Mouse (Mus musculus) intestine, postnatal 0 days (tissue): ENCODE data around the gene Plxna2. TPM values are rescaled to one million over a fixed set of nuclear protein-coding genes. Genes with fewer than 3 reads are reported as not detected.

Experiments
- ATAC-seq: fragments of 200-750 bp; cut with Nextera tagmentation; 2 replicates; pipeline ENCODE4 v1.8.0; 2017; ENCODE audit warnings: mild to moderate bottlenecking, moderate TSS enrichment, moderate library complexity
- H3K27ac ChIP-seq: fragments of 300-500 bp; sonication (generic); 2 replicates; pipeline ENCODE4 v1.5.1; 2014; ENCODE audit warnings: mild to moderate bottlenecking, low read depth, low read length, moderate library complexity
- H3K27me3 ChIP-seq: fragments of 300-500 bp; sonication (generic); replicated peaks from 2 replicates; pipeline ENCODE4 v1.6.1; 2014; ENCODE audit warnings: low read length, mixed read lengths; ENCODE audit not compliant: control insufficient read depth, insufficient read depth
- H3K36me3 ChIP-seq: fragments of 300-500 bp; sonication (generic); 2 replicates; pipeline ENCODE4 v1.6.1; 2014; ENCODE audit warnings: mild to moderate bottlenecking, moderate library complexity; ENCODE audit not compliant: control insufficient read depth, insufficient read depth
- H3K4me1 ChIP-seq: fragments of 300-500 bp; sonication (generic); replicated peaks from 2 replicates; pipeline ENCODE4 v1.6.1; 2014; ENCODE audit warnings: antibody characterized with exemption, low read length, mixed read lengths; ENCODE audit not compliant: control insufficient read depth, insufficient read depth
- H3K4me2 ChIP-seq: fragments of 300-500 bp; sonication (generic); replicated peaks from 2 replicates; pipeline ENCODE4 v1.6.1; 2014; ENCODE audit warnings: low read depth, mild to moderate bottlenecking, moderate library complexity
- H3K4me3 ChIP-seq: fragments of 300-500 bp; sonication (generic); 2 replicates; pipeline ENCODE4 v1.5.1; 2014; ENCODE audit warnings: low read depth, low read length
- H3K9ac ChIP-seq: fragments of 300-500 bp; sonication (generic); 2 replicates; pipeline ENCODE4 v1.6.1; 2014; ENCODE audit warnings: mild to moderate bottlenecking, low read depth, low read length
- H3K9me3 ChIP-seq: fragments of 300-500 bp; sonication (generic); 2 replicates; pipeline ENCODE4 v1.6.1; 2016; ENCODE audit warnings: mixed run types; ENCODE audit not compliant: control insufficient read depth
- CTCF ChIP-seq: sonication (generic); IDR thresholded peaks from 2 replicates; pipeline ENCODE4 v1.5.1; 2016; ENCODE audit warnings: low read depth, mild to moderate bottlenecking, control low read depth, antibody characterized with exemption, moderate library complexity
- WGBS: fragments of 180-500 bp; shearing (Covaris S2); extraction: QIAGEN DNeasy Blood & Tissue Kit; methylation state at CpG from one replicate; pipeline ENCODE4 v1.1.7; 2014; 5-methylcytosine and 5-hydroxymethylcytosine counted together
- polyA plus RNA-seq: library from polyadenylated mRNA; unstranded; fragments of >200 nt; fragmentation: Nextera tagmentation; extraction: Ambion mirVana; gene quantifications from 2 replicates; pipeline ENCODE4 v1.2.1, GENCODE M21; 2015

Gene Plxna2
- polyA plus RNA-seq, 1 experiment from 2014 or later, result 4.1 TPM

- no peaks in the 10 kb centered on the region for H3K9me3 ChIP-seq
- no peak overlapping the region for H3K9ac ChIP-seq
- 35% methylated on average over 1 of the region's 1 CpGs for WGBS
- H3K27me3 ChIP-seq, result no peaks in the 10 kb centered on the region
- H3K4me1 ChIP-seq, result peaks cover 3% of the 10 kb centered on the region; the same call in 1 of the 2 replicates
- H3K4me3 ChIP-seq, result no peak overlapping the region
- H3K36me3 ChIP-seq, result no peaks in the 10 kb centered on the region
- no peak overlapping the region for H3K4me2 ChIP-seq
- no peak overlapping the region for H3K27ac ChIP-seq
- ATAC-seq, result no peak
- no peak for TF ChIP-seq CTCF
These were observed 17.4 kb downstream of the Plxna2 start for GRCm38 (mm10) chr1:194635411-194635810.

- no peak for TF ChIP-seq CTCF
- Histone ChIP-seq H3K36me3 (no peaks in the 10 kb centered on the region), H3K4me3 (no peak overlapping the region), H3K9ac (no peak overlapping the region), H3K9me3 (no peaks in the 10 kb centered on the region), H3K4me1 (peaks cover 3% of the 10 kb centered on the region; the same call in 1 of the 2 replicates), H3K27me3 (no peaks in the 10 kb centered on the region), H3K4me2 (no peak overlapping the region), H3K27ac (no peak overlapping the region)
- ATAC-seq, result no peak
- WGBS, result 69% methylated on average over 3 of the region's 3 CpGs
These were observed 17.9 kb downstream of the Plxna2 start for GRCm38 (mm10) chr1:194635942-194636341.

- H3K4me1 ChIP-seq, result 0 out of 2 replicates have a peak, but pooled peaks cover 3% of the 10 kb centered on the region
- H3K27ac ChIP-seq, result no peak overlapping the region
- no peaks in the 10 kb centered on the region for H3K27me3 ChIP-seq
- H3K9ac ChIP-seq, result no peak overlapping the region
- ATAC-seq, result no peak
- no peak overlapping the region for H3K4me3 ChIP-seq
- H3K9me3 ChIP-seq, result no peaks in the 10 kb centered on the region
- H3K36me3 ChIP-seq, result no peaks in the 10 kb centered on the region
- no peak for TF ChIP-seq CTCF
- H3K4me2 ChIP-seq, result no peak overlapping the region
- WGBS, result 58% methylated on average over 5 of the region's 5 CpGs
These were observed 19.6 kb downstream of the Plxna2 start for GRCm38 (mm10) chr1:194637391-194638304.

- no peak for TF ChIP-seq CTCF
- no peak overlapping the region for H3K4me2 ChIP-seq
- H3K27me3 ChIP-seq, result no peaks in the 10 kb centered on the region
- H3K27ac ChIP-seq, result no peak overlapping the region
- no peak overlapping the region for H3K4me3 ChIP-seq
- no peaks in the 10 kb centered on the region for H3K4me1 ChIP-seq
- no peaks in the 10 kb centered on the region for H3K9me3 ChIP-seq
- WGBS, result 53% methylated on average over 5 of the region's 5 CpGs
- no peak overlapping the region for H3K9ac ChIP-seq
- H3K36me3 ChIP-seq, result peaks cover 17% of the 10 kb centered on the region
- no peak for ATAC-seq
These were observed 23.7 kb downstream of the Plxna2 start for GRCm38 (mm10) chr1:194641601-194642301.

GRCm38 (mm10) chr1:194642302-194642787, 24.3 kb downstream of the Plxna2 start:
- ATAC-seq, result no peak
- Histone ChIP-seq H3K9me3 (no peaks in the 10 kb centered on the region), H3K9ac (no peak overlapping the region), H3K4me1 (no peaks in the 10 kb centered on the region), H3K27ac (no peak overlapping the region), H3K27me3 (no peaks in the 10 kb centered on the region), H3K4me3 (no peak overlapping the region), H3K36me3 (peaks cover 17% of the 10 kb centered on the region), H3K4me2 (no peak overlapping the region)
- no peak for TF ChIP-seq CTCF
- 58% methylated on average over 1 of the region's 1 CpGs for WGBS

- Histone ChIP-seq H3K9ac (no peak overlapping the region), H3K27ac (no peak overlapping the region), H3K27me3 (no peaks in the 10 kb centered on the region), H3K4me2 (no peak overlapping the region), H3K36me3 (peaks cover 17% of the 10 kb centered on the region), H3K4me3 (no peak overlapping the region), H3K4me1 (no peaks in the 10 kb centered on the region), H3K9me3 (no peaks in the 10 kb centered on the region)
- no peak for TF ChIP-seq CTCF
- no peak for ATAC-seq
- whole genome bisulfite sequencing, result 81% methylated on average over 6 of the region's 6 CpGs
These were observed 25.9 kb downstream of the Plxna2 start for GRCm38 (mm10) chr1:194643930-194644329.
